Mouse (Mus musculus) kidney, postnatal 14 days (tissue): Measurements from ENCODE around the gene Rpa3.

Source experiments
- DNase-seq: peaks from one replicate; pipeline ENCODE4 v3.0.0; 2022; ENCODE audit warnings: mixed read lengths

Gene Rpa3

DNA sequence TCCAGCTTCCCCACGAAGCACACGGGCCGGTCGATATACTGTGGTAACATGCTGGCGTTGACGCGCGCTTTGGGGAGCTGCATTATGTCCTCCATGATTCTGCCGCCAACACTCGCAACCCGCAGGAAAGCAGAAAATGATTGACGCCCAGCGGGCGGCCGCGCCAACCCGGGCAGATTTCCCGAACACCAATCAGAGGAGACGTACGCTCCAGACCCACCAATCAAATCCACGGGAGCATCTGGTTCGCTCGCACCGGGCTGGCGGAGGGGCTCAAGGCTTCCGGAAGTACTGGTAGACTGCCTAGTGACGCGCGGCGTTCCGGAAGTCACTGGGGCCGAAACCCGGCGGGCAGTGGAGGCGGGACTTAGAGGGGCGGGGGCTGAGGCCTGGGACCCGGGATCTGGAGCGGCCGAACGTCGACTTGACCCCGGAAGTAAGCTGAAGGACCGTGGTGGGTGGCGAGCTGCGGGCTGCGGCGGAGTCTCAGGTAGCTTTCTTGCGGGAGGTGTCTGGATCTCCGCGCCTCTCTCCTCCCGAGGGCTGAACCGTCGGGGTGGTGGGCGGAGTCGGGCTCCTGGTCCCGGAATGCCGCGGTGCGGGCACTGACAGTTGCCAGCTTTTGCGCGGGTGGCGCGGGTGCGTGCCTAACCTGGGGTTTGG, at the start of gene Rpa3, which contains the start of the genes Umad1 and Gm45062:
TSS of gene Rpa3 (minus strand) at position 170 of the 663 bp plus-strand sequence.
TSS of gene Umad1 (plus strand) at position 285 of the 663 bp plus-strand sequence.
TSS of gene Gm45062 (plus strand) at position 447 of the 663 bp plus-strand sequence.
- DNase-seq, result peak; percentile 98

DNA sequence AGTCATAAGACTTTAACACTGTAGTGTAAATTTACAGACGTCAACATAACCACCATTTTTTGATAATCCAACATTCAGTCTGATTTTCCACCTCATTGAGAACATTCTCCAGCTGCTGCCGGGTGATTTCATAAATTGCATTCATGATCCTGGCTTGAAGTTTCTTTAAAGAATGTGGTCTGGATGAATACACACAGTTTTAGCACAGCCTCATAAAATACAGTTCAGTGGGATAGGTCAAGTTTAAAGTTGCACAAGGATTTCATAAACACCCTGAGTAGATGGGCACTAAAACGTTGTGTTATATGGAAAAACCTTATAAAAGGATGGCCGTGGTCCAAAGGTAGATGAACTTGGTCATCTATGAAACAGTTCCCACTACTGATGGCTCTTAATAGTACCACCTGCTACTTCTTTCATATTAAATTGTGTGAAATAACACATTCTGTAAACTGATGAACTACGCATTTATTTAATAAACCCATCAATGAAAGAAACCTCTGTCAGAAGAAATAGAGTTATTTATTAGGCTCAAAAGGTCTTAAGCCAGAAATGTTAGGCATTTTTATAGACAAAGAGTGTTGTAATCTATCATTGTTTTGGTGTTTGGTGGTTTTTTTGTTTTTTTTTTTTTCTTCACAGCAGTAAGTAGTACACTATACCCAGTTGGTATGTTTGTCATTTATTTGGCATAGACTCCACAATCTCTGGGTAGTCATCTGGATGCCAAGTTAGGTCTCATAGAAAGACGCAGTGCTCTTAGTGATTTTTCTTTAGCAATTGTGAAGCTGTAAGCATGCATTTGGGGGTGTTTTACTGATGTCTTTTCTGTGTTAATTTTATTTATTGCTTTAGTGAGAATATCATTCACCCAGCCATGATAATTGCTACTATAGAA, 49.2 kb upstream of the Rpa3 start:
- no peak for DNase-seq

DNA sequence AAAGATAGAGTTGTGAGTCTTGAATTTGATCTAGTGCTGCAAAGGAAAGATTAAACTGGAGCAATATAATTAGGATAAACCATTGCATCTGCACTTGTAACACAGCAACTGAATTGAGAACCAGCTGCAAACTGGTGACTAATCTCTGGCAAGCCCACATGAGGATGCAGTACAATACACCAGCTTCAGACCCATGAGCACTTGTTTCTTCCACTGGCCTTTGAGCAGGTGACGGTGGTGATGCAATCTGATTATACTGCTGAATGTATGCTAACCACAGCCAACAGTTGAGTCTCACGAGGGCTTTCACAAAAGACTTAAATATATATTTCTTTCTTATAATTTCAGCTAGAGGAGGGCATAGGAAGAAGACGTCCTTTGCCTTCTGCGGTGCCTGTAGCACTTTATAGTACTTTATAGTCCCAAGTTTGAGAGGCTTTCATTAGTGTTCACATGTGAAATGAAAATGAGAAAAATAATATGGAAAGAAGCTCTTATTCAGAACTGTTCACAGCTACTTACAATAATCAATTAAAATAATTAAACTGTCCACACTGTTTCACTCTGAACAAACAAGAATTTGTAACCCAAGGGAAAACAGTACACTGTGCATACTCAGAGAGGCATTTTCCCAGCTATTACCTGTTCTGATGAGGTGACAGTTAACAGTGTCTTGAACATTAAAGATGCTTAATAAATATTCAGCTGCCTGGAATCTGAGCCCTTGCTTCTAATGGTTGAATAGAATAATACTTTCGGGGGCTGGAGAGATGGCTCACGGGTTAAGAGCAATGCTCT, 40.3 kb upstream of the Rpa3 start:
- no peak for DNase-seq

DNA sequence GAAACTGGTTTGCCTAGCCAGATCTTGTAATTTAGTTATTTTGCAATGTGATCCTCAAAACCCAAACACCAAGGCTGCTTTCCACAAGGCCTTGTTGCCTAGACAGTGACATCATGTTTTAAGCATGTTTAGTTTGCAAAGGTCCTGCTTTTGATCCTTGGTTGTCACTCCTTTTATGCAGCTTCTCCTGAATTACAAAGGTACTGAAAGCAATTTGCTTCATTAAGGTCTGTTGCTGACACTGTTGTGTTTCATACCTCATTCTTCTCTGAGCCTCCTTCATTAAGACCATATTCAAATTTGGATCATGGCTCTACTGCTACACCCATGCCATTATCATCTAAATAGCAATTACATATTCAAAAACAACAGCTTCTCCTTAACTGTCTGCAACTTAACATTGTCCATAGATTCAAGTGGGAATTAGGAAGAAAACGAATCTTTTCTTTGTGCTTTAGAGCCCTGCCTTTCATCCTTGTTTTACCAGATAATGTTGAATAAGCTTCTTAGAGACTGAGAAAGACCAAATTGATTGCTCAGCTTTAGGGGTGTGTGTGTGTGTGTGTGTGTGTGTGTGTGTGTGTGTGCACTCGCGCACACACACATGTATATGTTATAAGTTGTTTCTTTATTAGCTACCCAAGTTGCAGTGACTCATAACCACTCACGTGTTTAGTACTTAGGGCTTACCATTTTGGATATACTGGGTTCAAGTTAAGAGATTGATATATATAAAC, 35.2 kb upstream of the Rpa3 start:
- no peak for DNase-seq

DNA sequence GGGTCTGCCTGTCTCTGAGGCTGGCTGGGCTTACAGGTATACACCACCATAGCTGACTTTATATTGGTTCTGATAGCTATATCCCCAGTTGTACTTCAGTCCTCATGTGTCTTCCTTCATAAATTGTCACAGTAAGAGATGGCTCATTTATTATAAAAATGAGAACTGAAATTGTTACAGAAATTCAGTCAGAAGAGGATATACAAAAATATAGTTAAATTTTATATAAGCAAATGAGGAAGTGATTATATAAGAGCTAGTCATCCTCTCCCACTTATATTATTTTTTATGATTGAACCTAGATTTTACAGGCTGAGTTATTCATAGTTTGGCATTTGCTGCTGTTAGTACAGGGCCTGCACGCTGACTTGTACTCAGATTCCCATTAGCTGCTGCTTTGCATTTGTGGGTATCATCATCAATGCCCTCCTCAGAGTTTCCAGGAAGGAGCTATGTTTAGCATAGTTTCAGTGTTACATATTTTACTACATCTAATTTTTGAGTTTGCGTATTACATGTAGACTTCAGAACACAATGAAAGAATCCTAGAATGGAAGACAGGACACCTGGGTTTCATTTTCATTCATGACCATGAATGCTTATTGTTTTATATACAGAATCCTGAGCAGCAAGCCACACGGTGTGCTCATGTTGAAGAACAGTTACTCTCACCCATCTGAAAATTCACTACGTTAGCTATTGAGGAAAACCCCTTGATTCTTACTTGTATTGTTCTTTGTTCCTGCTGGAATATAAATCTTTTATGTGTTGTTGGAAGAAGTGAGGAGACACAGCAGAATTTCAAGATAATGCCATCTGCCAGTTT, 30.0 kb upstream of the Rpa3 start:
- DNase-seq, result no peak

DNA sequence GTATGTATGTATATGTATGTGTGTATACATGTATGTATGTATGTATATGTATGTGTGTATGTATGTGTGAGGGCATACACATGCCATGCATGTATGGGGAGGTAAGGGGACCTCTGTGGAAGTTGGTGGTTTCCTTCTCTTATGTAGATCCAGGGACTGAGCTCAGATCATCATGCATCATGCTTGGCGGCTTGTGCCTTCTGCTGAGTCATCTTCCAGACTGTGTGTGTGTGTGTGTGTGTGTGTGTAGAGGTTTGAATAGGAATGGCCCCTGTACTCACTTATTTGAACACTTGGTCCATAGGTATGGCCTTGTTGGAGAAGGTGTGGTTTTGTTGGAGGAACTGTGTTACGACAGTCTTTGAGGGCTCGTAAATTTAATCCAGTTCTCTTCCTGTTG, 27.2 kb upstream of the Rpa3 start:
- no peak for DNase-seq

DNA sequence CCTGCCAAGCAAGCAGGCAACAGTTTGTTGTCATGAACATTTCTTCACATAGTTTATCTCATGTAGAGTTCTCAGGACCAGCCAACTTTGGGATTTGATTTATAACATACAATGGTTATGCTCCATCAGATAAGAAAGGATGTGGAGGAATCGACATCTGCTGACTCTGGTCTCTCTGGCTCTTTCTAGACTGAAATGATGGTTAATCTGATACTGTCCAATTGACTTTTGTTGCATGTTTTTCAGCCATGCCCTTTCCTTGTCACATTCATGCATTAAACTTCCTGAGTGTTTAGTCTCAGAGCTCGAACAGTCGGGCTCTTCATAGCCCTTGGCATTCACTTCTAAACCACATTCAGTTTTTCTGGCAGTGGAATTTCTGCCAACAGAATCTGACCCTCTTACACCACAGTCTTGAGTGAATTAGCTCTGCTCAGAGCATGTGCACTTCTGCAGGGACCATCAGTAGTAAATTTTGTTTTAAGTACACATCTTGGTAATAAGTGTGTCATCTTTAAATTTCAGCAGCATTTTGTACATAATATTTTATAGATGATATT, 26.5 kb upstream of the Rpa3 start:
- DNase-seq, result no peak

DNA sequence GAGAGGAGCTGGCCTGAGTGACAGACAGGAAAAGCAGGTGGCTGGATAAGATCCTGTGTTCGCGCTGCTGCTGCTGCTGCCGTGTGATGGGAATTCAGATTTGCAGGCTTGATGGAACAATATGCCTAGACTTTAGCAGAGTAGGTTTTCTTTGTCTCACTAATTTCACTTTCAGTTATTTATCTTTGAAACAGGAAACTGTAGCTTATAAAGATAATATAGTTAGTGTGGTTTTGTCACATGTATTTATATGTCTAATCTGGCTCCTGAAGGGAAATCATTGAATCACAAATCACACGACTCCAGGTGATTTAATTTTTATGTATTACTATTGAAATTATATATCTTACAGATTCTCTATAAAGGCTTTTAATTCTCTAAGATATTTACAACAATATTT, 24.3 kb upstream of the Rpa3 start:
- no peak for DNase-seq

DNA sequence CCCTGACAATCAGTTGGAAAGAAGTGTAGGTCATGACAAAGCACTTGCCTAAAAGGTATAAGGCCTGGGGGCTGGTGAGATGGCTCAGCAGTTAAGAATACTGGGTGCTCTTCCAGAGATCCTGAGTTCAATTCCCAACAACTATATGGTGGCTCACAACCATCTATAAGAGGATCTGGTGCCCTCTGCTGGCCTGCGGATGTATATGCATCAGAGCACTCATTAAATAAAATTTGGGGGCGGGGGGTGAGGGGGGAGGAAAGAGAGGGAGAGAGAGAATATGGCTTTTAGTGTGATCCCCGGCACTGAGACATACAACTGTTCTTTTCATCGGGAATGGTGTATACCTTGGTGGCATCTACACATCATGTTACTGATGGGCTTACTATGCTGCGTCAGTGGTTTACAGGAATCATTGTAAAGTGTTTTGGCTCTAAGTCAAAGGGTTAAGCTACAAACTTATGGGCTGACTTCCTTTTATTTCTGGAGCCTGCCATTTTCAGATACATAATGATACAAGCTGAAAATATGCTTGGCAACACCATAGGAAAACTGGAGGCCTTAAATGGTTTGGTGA, 19.5 kb upstream of the Rpa3 start:
- no peak for DNase-seq

DNA sequence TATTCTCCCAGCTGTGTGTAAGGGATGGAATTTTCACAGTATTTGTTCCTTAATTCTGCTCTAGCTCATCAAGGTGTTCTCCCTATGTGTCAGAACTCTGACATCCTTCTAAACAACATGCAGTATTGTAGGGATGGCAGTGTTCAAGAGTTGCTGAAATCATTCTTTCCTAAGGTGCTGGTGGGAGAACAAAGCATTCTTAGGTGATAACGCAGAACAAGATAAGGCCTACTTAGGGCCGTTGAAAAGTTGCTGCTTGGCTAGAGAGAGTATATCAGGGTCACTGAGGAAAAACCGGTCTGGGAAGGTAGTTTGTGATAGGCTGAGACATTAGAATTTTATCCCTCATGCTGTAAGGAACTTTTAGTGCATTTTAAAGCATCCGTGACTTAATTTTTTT, 17.5 kb upstream of the Rpa3 start:
- DNase-seq, result no peak

DNA sequence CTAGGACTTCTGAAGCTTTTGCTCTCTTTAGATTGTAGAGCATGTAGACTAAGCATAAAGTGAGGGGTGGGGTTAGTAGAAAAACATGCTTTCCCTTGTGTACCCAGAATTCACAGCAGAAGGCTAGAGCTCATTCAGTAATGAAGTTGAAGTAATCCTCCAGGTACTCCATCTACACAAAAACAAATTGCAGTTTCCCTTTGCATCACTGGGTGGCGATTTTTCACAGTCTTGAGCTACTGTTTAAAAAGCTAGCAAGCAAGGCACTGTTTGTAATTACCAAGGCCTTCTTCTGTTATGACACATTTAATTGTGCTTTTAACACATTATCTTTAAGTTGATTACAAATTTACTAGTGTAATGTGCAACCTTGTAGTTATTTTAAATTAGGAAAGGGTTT, 16.1 kb upstream of the Rpa3 start:
- DNase-seq, result peak; percentile 72

DNA sequence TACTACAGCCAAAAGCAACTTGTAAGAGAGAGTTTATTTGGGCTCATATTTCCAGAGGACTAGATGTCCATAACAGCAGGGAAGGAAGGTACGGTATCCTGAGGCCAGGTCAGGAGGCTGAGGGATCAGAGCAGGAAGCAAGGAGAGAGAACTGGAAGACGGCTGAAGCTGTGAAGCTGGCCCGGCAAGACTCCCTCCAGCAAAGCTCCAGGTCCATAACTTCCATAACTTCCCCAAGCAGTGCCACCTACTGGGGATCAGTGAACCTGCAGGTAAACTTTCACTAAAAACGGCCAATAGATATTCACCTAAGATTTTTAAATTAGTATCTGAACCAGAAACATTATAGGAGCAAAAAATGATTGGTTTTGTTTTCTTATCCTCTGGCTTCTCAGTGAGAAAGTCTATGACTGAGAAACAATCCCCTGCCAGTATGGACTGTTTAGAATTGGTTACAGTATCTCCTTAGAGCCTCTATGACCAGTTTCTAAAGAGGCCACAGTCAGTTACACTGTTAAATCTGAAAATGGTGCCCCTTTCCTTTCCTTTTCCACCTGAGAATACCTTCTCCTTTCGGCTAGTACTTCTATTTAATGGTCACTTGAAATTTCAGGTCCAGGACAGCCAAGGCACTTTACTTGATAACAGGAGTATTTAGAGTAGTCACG, 15.5 kb upstream of the Rpa3 start:
- peak; percentile 52 for DNase-seq

DNA sequence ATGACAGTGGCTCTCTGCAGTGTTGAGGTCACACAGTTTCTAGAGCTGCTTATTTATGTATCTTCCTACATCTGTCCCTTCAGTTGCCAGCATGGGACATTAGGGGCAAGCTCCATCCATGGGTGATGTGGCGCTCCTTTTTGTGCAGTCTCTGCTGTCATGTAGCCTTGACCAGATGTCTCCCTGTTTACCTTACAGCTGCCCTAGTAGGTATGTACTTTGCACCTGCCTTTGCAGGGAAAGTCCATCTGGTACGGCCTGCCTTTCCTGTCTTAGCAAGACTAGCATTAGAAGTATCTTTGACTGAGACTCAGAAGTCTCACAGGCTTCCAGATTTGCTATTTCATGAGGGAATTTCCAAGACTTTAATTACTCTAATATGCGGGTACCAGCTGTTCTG, 12.1 kb upstream of the Rpa3 start:
- DNase-seq, result no peak

DNA sequence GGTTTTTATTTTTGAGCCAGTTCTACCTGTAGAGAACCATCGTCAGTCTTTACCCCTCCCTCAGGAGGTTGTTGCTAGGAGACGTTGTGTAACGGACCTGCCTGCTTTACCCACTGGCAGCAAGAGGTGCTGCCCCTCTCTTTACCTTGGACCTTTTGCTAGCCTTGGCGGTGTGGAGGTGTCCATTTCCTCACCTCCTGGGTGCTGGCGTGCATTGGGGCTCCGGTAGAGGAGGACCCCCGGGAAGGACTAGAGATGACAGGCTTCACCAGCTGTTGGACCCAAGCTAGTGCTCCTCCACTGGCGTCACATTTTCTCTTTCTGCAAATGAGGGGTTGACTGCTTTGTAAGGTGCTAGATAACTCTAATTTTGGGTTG, 683 bp upstream of the Rpa3 start:
- DNase-seq, result no peak

DNA sequence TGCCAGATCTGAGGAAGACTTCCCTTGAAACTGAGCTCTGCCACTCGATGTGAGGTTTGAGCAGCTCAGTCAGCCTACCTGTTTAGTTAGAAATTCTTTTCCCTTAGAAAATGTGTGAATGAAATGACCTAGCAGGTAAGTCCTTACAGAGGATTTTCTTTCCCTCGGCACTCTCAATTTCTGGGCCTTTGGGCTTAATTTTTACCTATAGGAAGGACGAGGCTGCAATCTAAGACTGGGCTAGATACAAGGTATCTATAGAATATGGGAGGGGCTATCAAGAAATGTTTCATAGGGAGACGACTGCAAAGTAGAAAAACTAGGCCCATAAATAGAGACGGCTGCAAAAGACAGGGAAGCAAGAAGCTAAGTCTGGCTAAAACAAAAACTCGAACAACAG, 657 bp downstream of the Rpa3 start:
- no peak for DNase-seq

DNA sequence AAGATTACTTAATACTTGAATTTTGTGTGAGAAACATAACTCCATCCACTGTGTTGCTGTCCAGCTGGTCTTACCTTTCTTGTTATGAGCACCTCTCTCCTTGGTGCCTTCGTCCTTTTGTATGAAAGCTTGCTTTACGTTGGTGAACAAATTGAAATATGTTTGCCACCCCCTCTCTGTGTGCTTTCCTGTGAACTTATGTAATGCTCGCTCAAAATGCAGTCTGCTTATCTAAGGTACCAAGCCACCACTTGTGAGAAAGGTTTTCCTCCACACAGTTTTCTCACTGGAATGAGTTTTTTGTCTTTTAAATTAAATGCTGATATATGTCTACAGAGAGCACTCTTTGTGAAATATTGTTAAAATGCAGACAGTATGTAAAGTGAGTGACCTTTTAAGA, 30.4 kb downstream of the Rpa3 start:
- no peak for DNase-seq

DNA sequence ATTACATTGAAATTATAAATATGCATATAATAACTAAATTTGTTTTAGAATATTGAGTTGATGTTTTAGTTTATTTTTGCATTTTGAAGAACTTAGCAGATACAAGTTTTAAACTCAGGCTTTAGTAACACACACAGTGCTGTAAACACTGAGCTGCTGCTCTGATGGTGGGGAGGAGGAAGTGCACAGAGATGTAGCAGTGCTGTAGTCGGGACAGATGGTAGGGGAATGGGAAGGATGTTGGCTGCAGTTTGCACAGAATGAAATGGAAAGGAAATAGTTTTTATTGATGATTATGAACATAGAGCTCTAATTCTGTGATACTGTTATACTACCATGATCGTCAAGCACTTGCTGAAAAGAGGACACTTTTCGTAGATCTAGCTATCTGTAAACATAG, 31.9 kb downstream of the Rpa3 start:
- DNase-seq, result no peak

DNA sequence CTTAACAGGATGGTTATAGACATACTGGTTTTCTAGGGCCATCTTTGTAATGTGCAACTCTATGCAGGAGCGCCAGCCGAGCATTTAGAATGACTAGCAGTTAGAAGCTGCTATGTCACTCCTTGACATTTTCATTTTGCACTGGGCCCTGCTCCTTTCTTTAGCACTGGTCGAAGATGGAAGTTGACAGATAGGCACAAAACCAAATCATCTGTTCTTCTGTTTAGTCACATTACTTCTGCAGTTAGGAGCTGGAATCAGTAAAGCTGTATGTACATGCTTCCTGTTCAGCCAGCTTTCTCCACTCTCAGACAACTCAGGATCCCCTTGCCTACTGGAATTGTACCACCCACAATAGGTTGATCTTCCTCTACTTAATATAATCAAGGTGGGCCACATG, 48.3 kb downstream of the Rpa3 start:
- no peak for DNase-seq

DNA sequence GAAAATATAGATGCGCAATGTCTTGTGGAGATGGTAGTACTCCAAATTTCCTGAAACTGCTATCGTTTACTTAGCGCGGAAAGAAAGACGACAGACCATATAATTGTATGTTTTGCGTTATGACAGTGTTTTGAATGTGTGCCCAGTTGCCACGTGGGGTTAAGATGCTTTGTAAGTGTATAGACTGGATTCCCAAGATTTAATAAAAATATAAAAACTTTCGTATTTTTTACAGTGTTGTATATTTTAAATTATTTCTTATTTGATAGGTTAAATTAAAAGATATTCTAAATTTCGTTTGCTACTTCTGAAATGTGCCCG, 49.1 kb downstream of the Rpa3 start:
- DNase-seq, result no peak

DNA sequence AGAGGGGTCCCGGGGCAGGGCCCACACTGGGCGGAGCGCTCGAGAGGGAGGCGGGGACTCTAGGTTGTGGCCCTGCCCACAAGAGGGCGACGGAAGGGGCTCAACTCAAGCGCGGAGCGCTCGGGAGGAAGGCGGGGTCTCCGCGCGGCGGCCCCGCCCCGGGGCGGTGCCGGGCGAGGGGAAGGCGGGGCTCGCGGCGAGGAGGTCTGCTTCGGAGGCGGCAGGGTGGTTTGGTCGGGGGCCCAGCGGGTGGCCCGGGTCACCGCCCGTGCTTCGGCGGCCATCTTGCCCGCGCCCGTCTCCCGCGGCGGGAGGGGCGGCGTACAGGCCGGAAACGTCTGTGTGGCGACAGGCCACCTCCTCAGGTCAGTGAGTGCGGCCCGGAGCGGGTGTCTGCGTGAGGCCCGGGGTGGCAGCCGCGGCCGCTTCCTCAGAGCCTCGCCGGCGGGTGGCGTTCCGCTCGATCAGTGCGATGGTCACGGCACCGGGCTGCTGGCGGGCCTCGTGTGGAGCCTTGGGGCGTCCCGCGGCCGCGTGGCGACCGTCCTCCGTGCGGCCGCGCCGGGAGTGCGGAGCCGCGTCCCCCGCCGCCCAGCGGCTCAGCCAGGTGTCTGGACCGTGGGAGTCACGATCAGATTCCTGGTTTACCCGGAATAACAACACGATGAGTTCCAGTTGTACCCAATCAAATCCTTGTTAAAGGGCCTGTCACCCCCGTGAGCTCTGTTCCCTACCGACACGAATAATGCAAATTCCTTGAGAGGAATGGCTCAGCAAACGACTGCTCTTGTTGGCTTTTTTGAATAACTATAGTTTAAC, 49.7 kb downstream of the Rpa3 start, which contains the start of gene Mios:
TSS of gene Mios (plus strand) at position 176 of the 819 bp plus-strand sequence.
- DNase-seq, result peak; percentile 94
